Mouse (Mus musculus) neural tube, embryonic 11.5 days (tissue): Measurements from ENCODE around the gene Ptgfr. TPM values are rescaled to one million over a fixed set of nuclear protein-coding genes. Genes with fewer than 3 reads are reported as not detected.

Experiments
- ATAC-seq: fragments of 200-750 bp; cut with Nextera tagmentation; 2 replicates; pipeline ENCODE4 v1.8.0; 2017; ENCODE audit warnings: moderate number of reproducible peaks, mild to moderate bottlenecking, moderate TSS enrichment, moderate library complexity; ENCODE audit not compliant: insufficient read depth, low FRiP score, low TSS enrichment
- DNase-seq: peaks from one replicate; pipeline ENCODE4 v3.0.0-alpha.2; 2015; ENCODE audit warnings: low spot score
- H3K27ac ChIP-seq: fragments of 300-500 bp; sonication (generic); 2 replicates; pipeline ENCODE4 v1.5.1; 2014; ENCODE audit warnings: low read depth, mild to moderate bottlenecking, low read length
- H3K27me3 ChIP-seq: fragments of 300-500 bp; sonication (generic); 2 replicates; pipeline ENCODE4 v1.6.1; 2014; ENCODE audit warnings: mild to moderate bottlenecking, low read length, mixed read lengths; ENCODE audit not compliant: control insufficient read depth, insufficient read depth
- H3K36me3 ChIP-seq: fragments of 300-500 bp; sonication (generic); 2 replicates; pipeline ENCODE4 v1.6.1; 2014; ENCODE audit warnings: mild to moderate bottlenecking, low read length, moderate library complexity, mixed read lengths; ENCODE audit not compliant: control insufficient read depth, insufficient read depth
- H3K4me1 ChIP-seq: fragments of 300-500 bp; sonication (generic); 2 replicates; pipeline ENCODE4 v1.6.1; 2014; ENCODE audit warnings: low read length, mixed read lengths; ENCODE audit not compliant: control insufficient read depth, insufficient read depth
- H3K4me2 ChIP-seq: fragments of 300-500 bp; sonication (generic); 2 replicates; pipeline ENCODE4 v1.6.1; 2014; ENCODE audit warnings: low read depth, mild to moderate bottlenecking, moderate library complexity
- H3K4me3 ChIP-seq: fragments of 300-500 bp; sonication (generic); 2 replicates; pipeline ENCODE4 v1.5.1; 2014; ENCODE audit warnings: low read depth, low read length
- H3K9ac ChIP-seq: fragments of 300-500 bp; sonication (generic); 2 replicates; pipeline ENCODE4 v1.6.1; 2014; ENCODE audit warnings: mild to moderate bottlenecking, low read length
- H3K9me3 ChIP-seq: fragments of 300-500 bp; sonication (generic); 2 replicates; pipeline ENCODE4 v1.6.1; 2016; ENCODE audit warnings: low read length; ENCODE audit not compliant: control insufficient read depth
- WGBS: fragments of 180-500 bp; shearing (Covaris S2); extraction: QIAGEN DNeasy Blood & Tissue Kit; methylation state at CpG from one replicate; pipeline ENCODE4 v1.1.7; 2014; 5-methylcytosine and 5-hydroxymethylcytosine counted together
- polyA plus RNA-seq: library from polyadenylated mRNA; unstranded; fragments of >200 nt; fragmentation: Nextera tagmentation; extraction: Ambion mirVana; gene quantifications from 2 replicates; pipeline ENCODE4 v1.2.1, GENCODE M21; 2014

Gene Ptgfr
- polyA plus RNA-seq = 2.1 and 3.2 TPM in 2 replicates

- Histone ChIP-seq H3K9me3 (no peaks in the 10 kb centered on the region), H3K9ac (peak within 1 kb of the TSS; percentile 52), H3K27me3 (no peaks in the 10 kb centered on the region), H3K4me2 (peak within 1 kb of the TSS; percentile 87), H3K4me3 (peak within 1 kb of the TSS; percentile 46), H3K36me3 (no peaks in the 10 kb centered on the region), H3K27ac (no peak within 1 kb of the TSS), H3K4me1 (0 out of 2 replicates have a peak, but pooled peaks cover 3% of the 10 kb centered on the region)
- WGBS = under 1% methylated on average over 30 of the region's 30 CpGs
- DNase-seq (peak; percentile 67), ATAC-seq (peak; percentile 68)
These were observed at the start of gene Ptgfr for GRCm38 (mm10) chr3:151836871-151837680. TSS of gene Ptgfr (minus strand) at chr3:151837630.

GRCm38 (mm10) chr3:151883881-151884280 is 46.5 kb upstream of the Ptgfr start:
- Histone ChIP-seq H3K27me3 (no peaks in the 10 kb centered on the region), H3K4me2 (no peak overlapping the region), H3K36me3 (no peaks in the 10 kb centered on the region), H3K4me1 (no peaks in the 10 kb centered on the region), H3K9me3 (no peaks in the 10 kb centered on the region), H3K4me3 (no peak overlapping the region), H3K9ac (no peak overlapping the region), H3K27ac (no peak overlapping the region)
- 63% methylated on average over 5 of the region's 5 CpGs for WGBS
- DNase-seq (no peak), ATAC-seq (no peak)

GRCm38 (mm10) chr3:151879981-151880380 is 42.6 kb upstream of the Ptgfr start:
- Histone ChIP-seq H3K36me3 (no peaks in the 10 kb centered on the region), H3K4me1 (no peaks in the 10 kb centered on the region), H3K9ac (no peak overlapping the region), H3K27ac (no peak overlapping the region), H3K4me3 (no peak overlapping the region), H3K9me3 (no peaks in the 10 kb centered on the region), H3K4me2 (no peak overlapping the region), H3K27me3 (no peaks in the 10 kb centered on the region)
- ATAC-seq = no peak
- WGBS = 82% methylated on average over 2 of the region's 2 CpGs
- no peak for DNase-seq

- no peak overlapping the region for H3K9ac ChIP-seq
- H3K36me3 ChIP-seq = no peaks in the 10 kb centered on the region
- no peaks in the 10 kb centered on the region for H3K4me1 ChIP-seq
- no peak overlapping the region for H3K4me2 ChIP-seq
- H3K27ac ChIP-seq = no peak overlapping the region
- no peak for DNase-seq
- no peak for ATAC-seq
- H3K27me3 ChIP-seq = no peaks in the 10 kb centered on the region
- H3K4me3 ChIP-seq = no peak overlapping the region
- no peaks in the 10 kb centered on the region for H3K9me3 ChIP-seq
These were observed 31.5 kb upstream of the Ptgfr start for GRCm38 (mm10) chr3:151868970-151869369.

GRCm38 (mm10) chr3:151851344-151851743 is 13.9 kb upstream of the Ptgfr start:
- no peak overlapping the region for H3K4me2 ChIP-seq
- H3K9ac ChIP-seq = no peak overlapping the region
- no peak overlapping the region for H3K4me3 ChIP-seq
- H3K4me1 ChIP-seq = no peaks in the 10 kb centered on the region
- H3K27me3 ChIP-seq = no peaks in the 10 kb centered on the region
- ATAC-seq = no peak
- DNase-seq = no peak
- H3K36me3 ChIP-seq = no peaks in the 10 kb centered on the region
- H3K9me3 ChIP-seq = no peaks in the 10 kb centered on the region
- H3K27ac ChIP-seq = no peak overlapping the region
- WGBS = 96% methylated on average over 1 of the region's 1 CpGs

- Histone ChIP-seq H3K9me3 (no peaks in the 10 kb centered on the region), H3K27me3 (no peaks in the 10 kb centered on the region), H3K9ac (no peak overlapping the region), H3K27ac (no peak overlapping the region), H3K4me1 (no peaks in the 10 kb centered on the region), H3K4me3 (no peak overlapping the region), H3K4me2 (no peak overlapping the region), H3K36me3 (no peaks in the 10 kb centered on the region)
- no peak for DNase-seq
- WGBS = 77% methylated on average over 1 of the region's 1 CpGs
- ATAC-seq = no peak
These were observed 13.2 kb upstream of the Ptgfr start for GRCm38 (mm10) chr3:151850621-151851020.

GRCm38 (mm10) chr3:151846292-151846691 is 8.9 kb upstream of the Ptgfr start:
- Histone ChIP-seq H3K9ac (no peak overlapping the region), H3K4me3 (no peak overlapping the region), H3K9me3 (no peaks in the 10 kb centered on the region), H3K4me2 (no peak overlapping the region), H3K27me3 (no peaks in the 10 kb centered on the region), H3K36me3 (no peaks in the 10 kb centered on the region), H3K27ac (no peak overlapping the region), H3K4me1 (no peaks in the 10 kb centered on the region)
- ATAC-seq = no peak
- no peak for DNase-seq
- WGBS = 90% methylated on average over 7 of the region's 7 CpGs

- DNase-seq = no peak
These were observed 7.1 kb upstream of the Ptgfr start for GRCm38 (mm10) chr3:151844361-151845154.

More at GRCm38 (mm10) chr3:151844361-151845154, 7.1 kb upstream of the Ptgfr start:
- ATAC-seq = no peak
- Histone ChIP-seq H3K27me3 (no peaks in the 10 kb centered on the region), H3K4me2 (no peak overlapping the region), H3K4me1 (no peaks in the 10 kb centered on the region), H3K36me3 (no peaks in the 10 kb centered on the region), H3K9ac (no peak overlapping the region), H3K9me3 (no peaks in the 10 kb centered on the region), H3K27ac (no peak overlapping the region), H3K4me3 (no peak overlapping the region)
- WGBS = 75% methylated on average over 5 of the region's 5 CpGs
